Mouse (Mus musculus) liver, embryonic 14.5 days (tissue): ENCODE measurements around the gene Magi1. TPM values are rescaled to one million over a fixed set of nuclear protein-coding genes. Genes with fewer than 3 reads are reported as not detected.

Experiments
- ATAC-seq: fragments of 200-750 bp; cut with Nextera tagmentation; 2 replicates; pipeline ENCODE4 v1.8.0; 2017; ENCODE audit warnings: moderate number of reproducible peaks, mild to moderate bottlenecking, moderate library complexity; ENCODE audit not compliant: insufficient read depth
- DNase-seq, 3 experiments: peaks; one replicate each; pipeline ENCODE4 v3.0.0-alpha.2; 2012 to 2013; ENCODE audit warnings: low read depth in 3 of 3, low spot score in 3 of 3
- H3K27ac ChIP-seq: fragments of 300-500 bp; sonication (generic); 2 replicates; pipeline ENCODE4 v1.5.1; 2014; ENCODE audit warnings: moderate library complexity, mild to moderate bottlenecking, control low read depth, inconsistent platforms
- H3K27me3 ChIP-seq: fragments of 300-500 bp; sonication (generic); 2 replicates; pipeline ENCODE4 v1.6.1; 2014; ENCODE audit warnings: mild to moderate bottlenecking, low read length, moderate library complexity; ENCODE audit not compliant: control insufficient read depth, insufficient read depth
- H3K36me3 ChIP-seq: fragments of 300-500 bp; sonication (generic); replicated peaks from 2 replicates; pipeline ENCODE4 v1.6.1; 2014; ENCODE audit warnings: low read depth; ENCODE audit not compliant: control insufficient read depth, insufficient read depth
- H3K4me1 ChIP-seq, 2 experiments: fragments of 200-500 bp in 1 of 2; fragments of 300-500 bp in 1 of 2; sonication (generic) in 1 of 2; replicated peaks; 2 replicates each; pipeline ENCODE4 v1.6.1; 2012 to 2014; ENCODE audit warnings: antibody characterized with exemption in 1 of 2, inconsistent platforms in 1 of 2, low read length in 1 of 2; ENCODE audit not compliant: control insufficient read depth in 2 of 2, insufficient read depth in 2 of 2
- H3K4me2 ChIP-seq: fragments of 300-500 bp; sonication (generic); 2 replicates; pipeline ENCODE4 v1.6.1; 2014; ENCODE audit warnings: low read depth, mild to moderate bottlenecking, control low read depth, moderate library complexity
- H3K4me3 ChIP-seq, 2 experiments: fragments of 200-500 bp in 1 of 2; fragments of 300-500 bp in 1 of 2; sonication (generic) in 1 of 2; 2 replicates each; pipeline ENCODE4 v1.5.1; 2012 to 2014; ENCODE audit warnings: low read depth in 2 of 2, low read length in 2 of 2, mild to moderate bottlenecking in 2 of 2, control low read depth in 1 of 2, inconsistent platforms in 1 of 2, moderate library complexity in 1 of 2; ENCODE audit not compliant: insufficient read depth in 1 of 2
- H3K9ac ChIP-seq: fragments of 300-500 bp; sonication (generic); replicated peaks from 2 replicates; pipeline ENCODE4 v1.6.1; 2014; ENCODE audit warnings: mild to moderate bottlenecking, control low read depth, moderate library complexity
- H3K9me3 ChIP-seq: fragments of 300-500 bp; sonication (generic); 2 replicates; pipeline ENCODE4 v1.6.1; 2016; ENCODE audit warnings: low read length, mixed read lengths; ENCODE audit not compliant: control insufficient read depth
- CTCF ChIP-seq: IDR thresholded peaks from 2 replicates; pipeline ENCODE4 v1.5.1; 2016; ENCODE audit warnings: antibody characterized with exemption, low read depth, control low read depth
- EP300 ChIP-seq: IDR thresholded peaks from 2 replicates; pipeline ENCODE4 v1.6.1; 2016; ENCODE audit warnings: antibody characterized with exemption, low read depth
- WGBS: fragments of 180-500 bp; shearing (Covaris S2); extraction: QIAGEN DNeasy Blood & Tissue Kit; methylation state at CpG from one replicate; pipeline ENCODE4 v1.1.7; 2014; ENCODE audit not compliant: insufficient replicate concordance; 5-methylcytosine and 5-hydroxymethylcytosine counted together
- polyA plus RNA-seq, 2 experiments: library from polyadenylated mRNA; depleted of rRNA in 1 of 2; stranded (reverse) in 1 of 2; unstranded in 1 of 2; fragments of >200 nt; fragmentation: Nextera tagmentation in 1 of 2; extraction: Ambion mirVana in 1 of 2; gene quantifications; 2 replicates each; pipeline versions ENCODE4 v1.2.1 to v1.2.3; 2012 to 2014

Magi1 gene
- polyA plus RNA-seq, 2 experiments, result 1.1 to 1.3 TPM

GRCm38 (mm10) chr6:93789721-93790120, 494.0 kb downstream of the Magi1 start:
- TF ChIP-seq CTCF (no peak), EP300 (no peak)
- no peaks in the 10 kb centered on the region for H3K4me1 ChIP-seq
- DNase-seq, result no peak
- no peaks in the 10 kb centered on the region for H3K36me3 ChIP-seq
- H3K9ac ChIP-seq, result no peak overlapping the region
- no peak for ATAC-seq
- no peak overlapping the region for H3K4me3 ChIP-seq
- H3K27me3 ChIP-seq, result no peaks in the 10 kb centered on the region
- no peaks in the 10 kb centered on the region for H3K9me3 ChIP-seq
- H3K27ac ChIP-seq, result no peak overlapping the region
- no peak overlapping the region for H3K4me2 ChIP-seq

DNA sequence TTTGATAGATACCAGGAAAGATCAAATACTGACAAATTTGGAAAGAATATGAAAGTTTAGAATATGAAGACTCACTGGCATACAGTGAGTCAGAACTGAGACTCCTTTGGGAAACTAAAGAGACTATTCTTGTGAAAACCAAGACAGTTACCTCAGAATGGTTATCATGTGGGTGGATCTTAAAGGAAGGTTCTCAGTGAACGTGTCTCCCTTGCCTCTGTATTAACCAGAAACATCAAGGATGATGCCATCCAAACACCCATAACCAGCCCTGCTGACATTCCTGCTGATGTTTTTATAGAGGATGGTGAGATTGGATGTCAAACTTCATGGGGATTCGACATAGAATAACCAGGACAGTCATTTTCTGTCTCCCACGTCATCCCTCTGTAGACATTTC, 496.7 kb downstream of the Magi1 start:
- H3K4me2 ChIP-seq, result no peak overlapping the region
- ATAC-seq (no peak), DNase-seq (no peak)
- H3K27me3 ChIP-seq, result no peaks in the 10 kb centered on the region
- H3K4me1 ChIP-seq, result no peaks in the 10 kb centered on the region
- H3K4me3 ChIP-seq, result no peak overlapping the region
- TF ChIP-seq CTCF (no peak), EP300 (no peak)
- H3K9me3 ChIP-seq, result no peaks in the 10 kb centered on the region
- no peaks in the 10 kb centered on the region for H3K36me3 ChIP-seq
- H3K27ac ChIP-seq, result no peak overlapping the region
- H3K9ac ChIP-seq, result no peak overlapping the region
- WGBS, result 46% methylated on average over 3 of the region's 3 CpGs

- Histone ChIP-seq H3K4me3 (no peak overlapping the region), H3K36me3 (no peaks in the 10 kb centered on the region), H3K9ac (no peak overlapping the region), H3K9me3 (no peaks in the 10 kb centered on the region), H3K27me3 (no peaks in the 10 kb centered on the region), H3K27ac (no peak overlapping the region), H3K4me2 (no peak overlapping the region), H3K4me1 (no peaks in the 10 kb centered on the region)
- no peak for TF ChIP-seq CTCF
- no peak for TF ChIP-seq EP300
- no peak for DNase-seq
- ATAC-seq, result no peak
- 54% methylated on average over 2 of the region's 2 CpGs for WGBS
These were observed 497.5 kb downstream of the Magi1 start for GRCm38 (mm10) chr6:93786220-93786619.

- no peaks in the 10 kb centered on the region for H3K9me3 ChIP-seq
- H3K4me3 ChIP-seq, result no peak overlapping the region
- 56% methylated on average over 4 of the region's 4 CpGs for WGBS
- H3K9ac ChIP-seq, result no peak overlapping the region
- ATAC-seq (no peak), DNase-seq (no peak)
- no peak overlapping the region for H3K4me2 ChIP-seq
- H3K4me1 ChIP-seq, result no peaks in the 10 kb centered on the region
- no peaks in the 10 kb centered on the region for H3K36me3 ChIP-seq
- no peak overlapping the region for H3K27ac ChIP-seq
- H3K27me3 ChIP-seq, result no peaks in the 10 kb centered on the region
- TF ChIP-seq CTCF, result no peak
These were observed 512.6 kb downstream of the Magi1 start for GRCm38 (mm10) chr6:93771081-93771480.

DNA sequence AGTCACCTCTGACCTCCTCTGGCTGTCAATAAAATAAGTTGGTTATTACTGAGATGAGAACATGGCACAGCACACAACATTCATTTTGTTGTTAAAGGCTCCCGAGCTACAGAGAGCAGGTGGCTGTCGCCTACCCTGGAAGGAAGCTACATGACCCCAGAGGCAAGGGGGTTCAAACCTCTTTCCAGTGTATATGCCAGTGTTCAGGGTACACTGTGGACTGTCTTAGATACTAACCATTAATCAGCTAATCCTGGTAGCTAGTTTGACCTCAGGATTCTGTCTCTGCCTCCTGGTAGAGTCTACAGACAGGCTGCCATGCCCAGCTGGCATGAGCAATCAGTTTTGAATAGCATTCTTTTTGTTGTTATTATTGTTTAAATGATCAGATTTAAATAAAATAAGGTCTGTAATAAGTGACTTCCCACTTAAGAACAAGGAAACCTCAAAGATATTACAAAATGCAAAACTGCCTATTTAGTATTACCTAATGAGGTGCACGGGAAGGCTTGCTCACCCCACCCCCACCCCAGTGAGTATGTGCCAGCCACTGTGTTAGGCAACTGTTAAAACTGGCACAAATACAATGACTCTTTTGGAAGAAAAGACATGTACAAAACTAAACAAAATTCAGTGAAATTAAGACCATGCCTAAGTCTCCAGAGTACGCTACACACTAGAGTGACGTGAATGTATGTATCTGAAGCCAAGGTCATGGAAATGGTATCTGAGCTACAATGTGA, 513.3 kb downstream of the Magi1 start:
- no peaks in the 10 kb centered on the region for H3K27me3 ChIP-seq
- no peaks in the 10 kb centered on the region for H3K36me3 ChIP-seq
- ATAC-seq (no peak), DNase-seq (no peak)
- H3K4me3 ChIP-seq, result no peak overlapping the region
- no peak overlapping the region for H3K27ac ChIP-seq
- H3K4me1 ChIP-seq, result no peaks in the 10 kb centered on the region
- no peaks in the 10 kb centered on the region for H3K9me3 ChIP-seq
- H3K4me2 ChIP-seq, result no peak overlapping the region
- no peak for TF ChIP-seq CTCF
- no peak for TF ChIP-seq EP300
- no peak overlapping the region for H3K9ac ChIP-seq
- WGBS, result 67% methylated on average over 5 of the region's 5 CpGs
